Mouse (Mus musculus) neural tube, embryonic 12.5 days (tissue): ENCODE results near the gene Zfp618. TPM values are rescaled to one million over a fixed set of nuclear protein-coding genes. Genes with fewer than 3 reads are reported as not detected.

Experiments
- ATAC-seq: fragments of 200-750 bp; cut with Nextera tagmentation; 2 replicates; pipeline ENCODE4 v1.8.0; 2017; ENCODE audit warnings: low read depth, mild to moderate bottlenecking, moderate TSS enrichment, moderate library complexity; ENCODE audit not compliant: low FRiP score
- H3K27ac ChIP-seq: fragments of 300-500 bp; sonication (generic); 2 replicates; pipeline ENCODE4 v1.5.1; 2016
- H3K27me3 ChIP-seq: fragments of 300-500 bp; sonication (generic); replicated peaks from 2 replicates; pipeline ENCODE4 v1.6.1; 2016; ENCODE audit warnings: mild to moderate bottlenecking
- H3K36me3 ChIP-seq: fragments of 300-500 bp; sonication (generic); 2 replicates; pipeline ENCODE4 v1.6.1; 2016; ENCODE audit warnings: mild to moderate bottlenecking
- H3K4me1 ChIP-seq: fragments of 300-500 bp; sonication (generic); 2 replicates; pipeline ENCODE4 v1.6.1; 2016
- H3K4me2 ChIP-seq: fragments of 300-500 bp; sonication (generic); replicated peaks from 2 replicates; pipeline ENCODE4 v1.6.1; 2016; ENCODE audit warnings: mild to moderate bottlenecking
- H3K4me3 ChIP-seq: fragments of 300-500 bp; sonication (generic); 2 replicates; pipeline ENCODE4 v1.5.1; 2016
- H3K9ac ChIP-seq: fragments of 300-500 bp; sonication (generic); 2 replicates; pipeline ENCODE4 v1.6.1; 2016; ENCODE audit warnings: mild to moderate bottlenecking
- H3K9me3 ChIP-seq: fragments of 300-500 bp; sonication (generic); 2 replicates; pipeline ENCODE4 v1.6.1; 2016; ENCODE audit warnings: mild to moderate bottlenecking
- WGBS: fragments of 180-500 bp; shearing (Covaris S2); methylation state at CpG from one replicate; pipeline ENCODE4 v1.1.7; 2016; 5-methylcytosine and 5-hydroxymethylcytosine counted together
- polyA plus RNA-seq: library from polyadenylated mRNA; unstranded; fragments of >200 nt; fragmentation: Nextera tagmentation; extraction: Ambion mirVana; gene quantifications from 2 replicates; pipeline ENCODE4 v1.2.1, GENCODE M21; 2016

Gene Zfp618
- polyA plus RNA-seq, 1 experiment from 2014 or later: 46.7 TPM

DNA sequence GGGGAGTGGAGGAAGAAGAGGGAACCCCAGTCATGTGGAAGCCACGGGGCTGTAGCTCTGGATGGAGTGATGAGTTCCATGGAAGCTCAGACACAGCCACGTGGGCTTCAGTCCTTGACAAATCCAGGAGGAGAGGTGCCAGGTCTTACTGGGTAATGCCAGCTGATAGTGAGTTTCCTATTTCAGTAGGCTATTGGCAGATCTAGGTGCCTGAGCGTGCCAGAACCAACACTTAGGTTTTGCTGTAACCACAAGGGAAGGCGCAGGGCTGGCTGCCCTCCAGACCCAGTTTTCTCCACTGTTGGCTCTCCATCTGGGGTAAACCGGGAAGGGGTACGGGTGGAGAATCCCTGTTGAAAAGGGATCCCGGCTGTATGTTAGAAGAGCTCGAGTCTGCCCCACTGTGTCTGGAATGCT is 119.1 kb downstream of the Zfp618 start:
- H3K4me3 ChIP-seq: no peak overlapping the region
- no peak overlapping the region for H3K4me2 ChIP-seq
- H3K27ac ChIP-seq: peak overlapping the region; percentile 53; the same call in 1 of the 2 replicates
- peaks cover 9% of the 10 kb centered on the region; the same call in 1 of the 2 replicates for H3K4me1 ChIP-seq
- H3K9ac ChIP-seq: no peak overlapping the region
- no peaks in the 10 kb centered on the region for H3K9me3 ChIP-seq
- no peak for ATAC-seq
- no peaks in the 10 kb centered on the region for H3K27me3 ChIP-seq
- peaks cover 73% of the 10 kb centered on the region for H3K36me3 ChIP-seq
- 85% methylated on average over 8 of the region's 8 CpGs for whole genome bisulfite sequencing

DNA sequence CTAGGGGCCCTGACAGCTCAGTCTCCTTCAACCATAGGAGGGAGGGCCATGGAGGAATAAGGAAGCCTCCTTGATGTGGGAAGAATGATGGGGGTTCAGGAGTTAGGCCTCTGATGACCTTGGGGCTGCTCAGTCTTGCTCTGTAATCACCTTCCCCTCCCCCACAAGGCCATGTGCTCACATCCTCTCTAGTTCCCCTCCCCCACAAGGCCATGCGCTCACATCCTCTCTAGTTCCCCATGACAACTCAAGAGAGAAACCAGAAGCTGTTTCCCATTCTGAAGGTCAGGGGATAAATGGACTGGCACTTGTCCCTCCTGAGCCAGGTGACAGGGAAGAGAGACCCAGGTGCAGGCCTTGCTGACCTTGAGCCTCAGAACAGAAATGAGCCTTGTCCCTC is 124.1 kb downstream of the Zfp618 start:
- 70% methylated on average over 1 of the region's 1 CpGs for WGBS
- H3K9ac ChIP-seq: no peak overlapping the region
- H3K4me3 ChIP-seq: no peak overlapping the region
- peaks cover 49% of the 10 kb centered on the region for H3K36me3 ChIP-seq
- H3K4me1 ChIP-seq: peaks cover 8% of the 10 kb centered on the region; the same call in 1 of the 2 replicates
- H3K4me2 ChIP-seq: no peak overlapping the region
- no peaks in the 10 kb centered on the region for H3K27me3 ChIP-seq
- no peak for ATAC-seq
- H3K27ac ChIP-seq: no peak overlapping the region
- no peaks in the 10 kb centered on the region for H3K9me3 ChIP-seq

DNA sequence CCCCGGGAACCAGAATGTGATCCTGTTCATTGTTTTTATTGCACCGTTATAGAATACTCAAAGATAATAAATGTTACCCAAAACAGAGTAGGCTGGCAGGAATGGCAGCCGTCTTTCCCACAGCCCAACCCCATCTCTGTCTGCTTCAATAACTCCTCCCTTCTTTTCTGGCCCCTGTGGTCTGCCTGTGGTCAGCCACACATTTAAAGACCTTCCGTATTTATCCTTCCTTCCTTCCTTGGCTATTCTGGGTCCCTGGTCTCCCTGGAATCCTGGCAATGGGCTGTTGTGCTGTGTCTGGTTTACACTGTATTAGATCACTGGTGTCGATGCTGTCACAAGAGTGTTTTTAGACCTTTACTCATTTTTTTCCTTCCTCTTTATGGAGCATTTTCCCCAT is 125.8 kb downstream of the Zfp618 start:
- peaks cover 5% of the 10 kb centered on the region; the same call in 1 of the 2 replicates for H3K4me1 ChIP-seq
- H3K36me3 ChIP-seq: peaks cover 63% of the 10 kb centered on the region
- no peak overlapping the region for H3K9ac ChIP-seq
- ATAC-seq: no peak
- H3K27me3 ChIP-seq: no peaks in the 10 kb centered on the region
- H3K4me2 ChIP-seq: no peak overlapping the region
- WGBS: 82% methylated on average over 5 of the region's 5 CpGs
- no peak overlapping the region for H3K27ac ChIP-seq
- H3K9me3 ChIP-seq: no peaks in the 10 kb centered on the region
- no peak overlapping the region for H3K4me3 ChIP-seq

- no peak overlapping the region for H3K4me2 ChIP-seq
- 91% methylated on average over 1 of the region's 1 CpGs for WGBS
- H3K9me3 ChIP-seq: no peaks in the 10 kb centered on the region
- peaks cover 62% of the 10 kb centered on the region for H3K36me3 ChIP-seq
- H3K27ac ChIP-seq: no peak overlapping the region
- no peak overlapping the region for H3K4me3 ChIP-seq
- H3K4me1 ChIP-seq: no peaks in the 10 kb centered on the region
- no peaks in the 10 kb centered on the region for H3K27me3 ChIP-seq
- no peak overlapping the region for H3K9ac ChIP-seq
- ATAC-seq: no peak
Observed at GRCm38 (mm10) chr4:63097603-63098002, 132.2 kb downstream of the Zfp618 start.

- Histone ChIP-seq H3K4me3 (no peak overlapping the region), H3K27me3 (no peaks in the 10 kb centered on the region), H3K9ac (no peak overlapping the region), H3K4me1 (no peaks in the 10 kb centered on the region), H3K9me3 (no peaks in the 10 kb centered on the region), H3K27ac (no peak overlapping the region), H3K4me2 (no peak overlapping the region), H3K36me3 (peaks cover 65% of the 10 kb centered on the region)
- whole genome bisulfite sequencing: 90% methylated on average over 11 of the region's 11 CpGs
- no peak for ATAC-seq
Observed at GRCm38 (mm10) chr4:63100478-63100877, 135.1 kb downstream of the Zfp618 start.

- ATAC-seq: no peak
- Histone ChIP-seq H3K4me2 (no peak overlapping the region), H3K27me3 (no peaks in the 10 kb centered on the region), H3K9me3 (no peaks in the 10 kb centered on the region), H3K27ac (no peak overlapping the region), H3K4me1 (no peaks in the 10 kb centered on the region), H3K4me3 (no peak overlapping the region), H3K36me3 (peaks cover 60% of the 10 kb centered on the region), H3K9ac (no peak overlapping the region)
- 86% methylated on average over 4 of the region's 4 CpGs for WGBS
Observed at GRCm38 (mm10) chr4:63102025-63102424, 136.7 kb downstream of the Zfp618 start.

DNA sequence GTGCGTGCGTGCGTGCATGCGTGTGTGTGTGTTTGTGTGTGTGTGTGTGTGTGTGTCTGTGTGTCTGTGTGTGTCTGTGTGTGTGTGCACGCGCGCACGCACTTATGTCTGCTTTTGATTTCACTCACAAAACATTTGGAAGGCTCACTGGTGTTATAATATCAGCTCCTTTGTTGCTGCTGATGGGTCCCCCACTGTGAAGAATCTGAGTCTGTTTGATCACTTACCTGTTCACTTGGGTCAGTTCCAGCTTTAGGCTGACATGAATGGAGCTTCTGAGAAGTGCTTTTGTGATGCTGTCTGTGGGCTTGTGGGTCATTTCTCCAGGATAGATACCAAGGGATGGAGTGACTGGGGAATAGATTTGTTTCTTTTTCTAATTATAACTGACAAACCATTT is 140.3 kb downstream of the Zfp618 start:
- Histone ChIP-seq H3K4me2 (no peak overlapping the region), H3K9ac (no peak overlapping the region), H3K27ac (no peak overlapping the region), H3K4me1 (no peaks in the 10 kb centered on the region), H3K36me3 (peaks cover 49% of the 10 kb centered on the region), H3K4me3 (no peak overlapping the region), H3K9me3 (no peaks in the 10 kb centered on the region), H3K27me3 (no peaks in the 10 kb centered on the region)
- WGBS: 98% methylated on average over 8 of the region's 8 CpGs
- ATAC-seq: no peak

- no peaks in the 10 kb centered on the region for H3K4me1 ChIP-seq
- no peak overlapping the region for H3K27ac ChIP-seq
- no peak overlapping the region for H3K4me3 ChIP-seq
- H3K27me3 ChIP-seq: no peaks in the 10 kb centered on the region
- peaks cover 62% of the 10 kb centered on the region for H3K36me3 ChIP-seq
- no peak overlapping the region for H3K9ac ChIP-seq
- no peaks in the 10 kb centered on the region for H3K9me3 ChIP-seq
- no peak overlapping the region for H3K4me2 ChIP-seq
- WGBS: 90% methylated on average over 5 of the region's 5 CpGs
- peak; percentile 84 for ATAC-seq
Observed at GRCm38 (mm10) chr4:63118639-63119437, 153.5 kb downstream of the Zfp618 start.

DNA sequence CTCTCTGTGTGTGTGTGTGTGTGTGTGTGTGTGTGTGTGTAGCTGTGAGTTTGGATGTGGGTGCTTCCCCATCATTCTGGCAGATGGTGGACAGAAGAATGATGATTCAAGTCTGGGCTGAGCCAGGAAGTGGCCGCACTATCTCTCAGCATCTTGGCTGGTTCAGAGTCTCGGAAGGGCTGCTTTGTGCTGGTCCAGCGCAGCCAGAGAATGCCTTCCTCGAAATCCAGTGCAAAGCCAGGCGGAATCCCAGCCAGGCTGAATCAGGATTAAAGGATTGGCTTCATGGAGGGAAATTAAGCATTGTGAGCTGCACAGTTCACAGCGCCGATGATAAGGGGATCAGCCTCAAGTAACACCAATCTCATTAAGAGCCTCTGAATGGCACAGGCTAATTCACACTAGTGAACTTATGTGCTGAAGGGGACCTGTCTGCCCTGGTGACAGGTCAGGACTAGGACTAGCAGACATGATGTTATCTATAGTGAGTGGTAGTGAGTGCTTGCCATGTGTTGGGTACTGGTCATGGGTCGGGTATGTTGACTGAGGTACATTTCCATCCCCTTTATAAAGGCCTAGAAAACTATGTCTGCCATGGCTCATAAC is 159.6 kb downstream of the Zfp618 start:
- H3K9me3 ChIP-seq: no peaks in the 10 kb centered on the region
- H3K27me3 ChIP-seq: no peaks in the 10 kb centered on the region
- no peak for ATAC-seq
- no peak overlapping the region for H3K9ac ChIP-seq
- no peak overlapping the region for H3K27ac ChIP-seq
- no peak overlapping the region for H3K4me2 ChIP-seq
- no peak overlapping the region for H3K4me3 ChIP-seq
- H3K4me1 ChIP-seq: no peaks in the 10 kb centered on the region
- 91% methylated on average over 8 of the region's 8 CpGs for WGBS
- H3K36me3 ChIP-seq: peaks cover 39% of the 10 kb centered on the region

DNA sequence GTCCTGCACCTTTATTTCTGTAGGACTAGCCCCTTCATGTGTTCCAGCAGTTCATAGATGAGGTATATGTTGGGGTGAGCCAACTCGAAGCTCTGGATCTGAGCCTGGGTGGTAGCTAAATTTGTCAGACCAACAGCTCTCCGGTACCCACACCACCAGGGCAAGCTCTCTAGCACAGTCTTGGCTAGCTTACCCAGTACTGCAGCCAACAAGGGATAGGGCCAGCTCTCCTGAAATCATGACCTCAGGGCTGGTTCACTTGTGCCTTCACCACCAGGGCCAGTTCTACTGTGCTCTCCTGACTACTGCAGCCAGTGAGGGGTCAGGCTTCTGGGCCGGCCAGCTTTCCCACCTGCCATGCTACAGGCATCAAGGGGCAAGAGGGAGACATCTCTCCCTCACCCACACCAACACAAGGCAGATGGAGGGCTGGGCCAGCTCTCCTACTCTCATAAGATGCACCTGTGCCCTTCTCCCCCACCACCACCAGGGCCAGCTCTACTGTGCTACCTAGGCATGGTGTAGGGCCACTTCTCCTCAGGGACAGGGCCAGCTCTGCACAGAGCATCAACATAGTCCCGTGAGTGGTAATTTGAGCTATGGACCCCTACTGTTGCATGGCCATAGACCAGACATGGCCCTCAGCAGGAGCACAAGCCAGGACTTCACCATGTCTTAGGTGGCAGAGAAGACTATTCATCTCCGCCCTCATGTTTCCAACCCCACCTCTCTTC is 164.7 kb downstream of the Zfp618 start:
- peaks cover 45% of the 10 kb centered on the region for H3K36me3 ChIP-seq

GRCm38 (mm10) chr4:63147268-63147667 is 181.9 kb downstream of the Zfp618 start:
- no peaks in the 10 kb centered on the region for H3K36me3 ChIP-seq
- no peak overlapping the region for H3K9ac ChIP-seq
- H3K4me2 ChIP-seq: no peak overlapping the region
- 93% methylated on average over 6 of the region's 6 CpGs for WGBS
- H3K27ac ChIP-seq: no peak overlapping the region
- H3K9me3 ChIP-seq: no peaks in the 10 kb centered on the region
- no peak for ATAC-seq
- no peaks in the 10 kb centered on the region for H3K27me3 ChIP-seq
- H3K4me1 ChIP-seq: no peaks in the 10 kb centered on the region
- H3K4me3 ChIP-seq: no peak overlapping the region

More for the DNA sequence above, 164.7 kb downstream of the Zfp618 start:
- no peaks in the 10 kb centered on the region for H3K4me1 ChIP-seq
- no peak overlapping the region for H3K4me3 ChIP-seq
- WGBS: 92% methylated on average over 5 of the region's 5 CpGs
- no peak overlapping the region for H3K4me2 ChIP-seq
- no peak for ATAC-seq
- no peaks in the 10 kb centered on the region for H3K27me3 ChIP-seq
- no peak overlapping the region for H3K27ac ChIP-seq
- H3K9ac ChIP-seq: no peak overlapping the region
- H3K9me3 ChIP-seq: no peaks in the 10 kb centered on the region

- Histone ChIP-seq H3K9me3 (no peaks in the 10 kb centered on the region), H3K4me3 (no peak overlapping the region), H3K27me3 (no peaks in the 10 kb centered on the region), H3K27ac (no peak overlapping the region), H3K4me1 (no peaks in the 10 kb centered on the region), H3K4me2 (no peak overlapping the region), H3K9ac (no peak overlapping the region), H3K36me3 (no peaks in the 10 kb centered on the region)
- ATAC-seq: no peak
- WGBS: 90% methylated on average over 6 of the region's 6 CpGs
Observed at GRCm38 (mm10) chr4:63151127-63151526, 185.8 kb downstream of the Zfp618 start.
